Mouse (Mus musculus): ENCODE measurements at regions not wholly inside any gene's neighbourhood (a gene's known extent, or its start where the extent isn't known, plus 50 kb on each side); places are given as distances from the start of the nearest gene placed in this dataset.

DNA sequence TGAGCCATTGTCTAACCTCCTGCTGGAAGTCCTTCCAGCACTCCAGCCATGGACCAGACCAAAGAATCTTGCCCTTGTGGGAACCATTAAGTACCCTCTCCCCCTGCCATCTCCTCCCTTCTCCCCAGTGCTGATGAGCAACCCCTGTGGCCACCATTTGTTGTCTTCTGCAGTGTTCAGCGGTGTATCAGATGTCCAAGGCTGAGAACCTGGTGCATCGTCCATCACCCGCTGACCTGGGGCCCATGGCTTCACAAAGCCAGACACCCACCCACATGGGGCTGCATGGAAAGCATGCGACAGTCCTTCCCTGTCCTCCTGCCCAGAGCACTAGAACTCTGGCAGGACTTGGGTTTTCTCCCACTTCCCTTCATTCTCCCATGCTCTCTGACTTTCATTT lies 1596.7 kb downstream of the D3Ertd751e start:
- WGBS: 92% methylated on average over 4 of the region's 4 CpGs
- H3K27me3 ChIP-seq (replicated peaks; ENCODE audit: control insufficient read depth, insufficient read depth, low read length): no peaks in the 10 kb centered on the region
- H3K27ac ChIP-seq (ENCODE audit: low read length): no peak overlapping the region
- H3K36me3 ChIP-seq (ENCODE audit: control insufficient read depth, insufficient read depth): no peaks in the 10 kb centered on the region
- H3K9ac ChIP-seq (replicated peaks; ENCODE audit: low read depth, low read length): no peak overlapping the region
- no peaks in the 10 kb centered on the region for H3K9me3 ChIP-seq (ENCODE audit: control insufficient read depth, low read length)
- H3K4me1 ChIP-seq (replicated peaks; ENCODE audit: control insufficient read depth, insufficient read depth, low read length): no peaks in the 10 kb centered on the region
- no peak for ATAC-seq
- no peak overlapping the region for H3K4me3 ChIP-seq (replicated peaks; ENCODE audit: low read length)
- H3K4me2 ChIP-seq (ENCODE audit: low read length): no peak overlapping the region

DNA sequence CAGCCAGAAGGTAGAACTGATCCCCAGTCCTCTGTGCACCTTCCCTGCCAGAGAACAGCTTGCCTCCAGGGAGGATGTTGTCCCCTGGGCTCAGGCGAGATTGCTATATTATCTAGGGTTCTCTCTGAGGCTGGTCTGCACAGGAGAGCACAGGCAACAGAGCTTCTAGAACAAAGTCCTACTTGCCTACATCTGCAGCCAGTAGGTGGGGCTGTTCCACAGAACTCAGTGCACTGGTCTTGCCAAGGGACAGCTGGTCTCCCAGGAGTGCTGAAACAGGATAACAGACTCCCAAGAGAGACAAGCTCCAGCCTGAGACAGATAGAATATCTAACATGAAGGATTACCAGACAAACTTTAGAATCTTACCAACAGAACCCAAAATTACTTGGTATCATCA lies 1600.5 kb downstream of the D3Ertd751e start:
- no peaks in the 10 kb centered on the region for H3K36me3 ChIP-seq (ENCODE audit: control insufficient read depth, insufficient read depth)
- H3K9me3 ChIP-seq (ENCODE audit: control insufficient read depth, low read length): no peaks in the 10 kb centered on the region
- H3K4me1 ChIP-seq (replicated peaks; ENCODE audit: control insufficient read depth, insufficient read depth, low read length): no peaks in the 10 kb centered on the region
- H3K9ac ChIP-seq (replicated peaks; ENCODE audit: low read depth, low read length): no peak overlapping the region
- H3K27me3 ChIP-seq (replicated peaks; ENCODE audit: control insufficient read depth, insufficient read depth, low read length): no peaks in the 10 kb centered on the region
- no peak for ATAC-seq
- WGBS: 91% methylated on average over 1 of the region's 1 CpGs
- H3K4me2 ChIP-seq (ENCODE audit: low read length): no peak overlapping the region
- H3K4me3 ChIP-seq (replicated peaks; ENCODE audit: low read length): no peak overlapping the region
- H3K27ac ChIP-seq (ENCODE audit: low read length): no peak overlapping the region

DNA sequence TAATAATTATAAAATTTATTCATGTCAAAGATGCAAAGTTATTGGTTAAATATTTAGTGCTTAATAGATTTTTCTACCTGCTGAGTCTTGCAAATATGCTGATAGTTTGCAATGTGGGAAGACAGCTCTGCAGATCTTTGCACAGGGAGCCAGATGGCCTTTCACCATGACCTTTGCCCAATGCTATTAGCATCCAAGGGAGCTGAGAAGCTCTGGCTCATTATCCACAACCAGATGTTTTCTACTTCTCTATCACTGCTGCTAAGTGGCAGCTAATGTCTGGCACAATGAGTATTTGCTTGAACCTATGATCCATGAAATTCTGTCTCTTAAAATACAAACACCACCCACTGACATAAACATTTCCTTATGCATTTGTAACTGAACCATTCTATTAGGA lies 1610.4 kb downstream of the D3Ertd751e start:
- H3K9me3 ChIP-seq (ENCODE audit: control insufficient read depth, low read length): no peaks in the 10 kb centered on the region
- H3K4me2 ChIP-seq (ENCODE audit: low read length): no peak overlapping the region
- H3K27ac ChIP-seq (ENCODE audit: low read length): no peak overlapping the region
- no peak for ATAC-seq
- H3K27me3 ChIP-seq (replicated peaks; ENCODE audit: control insufficient read depth, insufficient read depth, low read length): no peaks in the 10 kb centered on the region
- H3K9ac ChIP-seq (replicated peaks; ENCODE audit: low read depth, low read length): no peak overlapping the region
- H3K4me3 ChIP-seq (replicated peaks; ENCODE audit: low read length): no peak overlapping the region
- no peaks in the 10 kb centered on the region for H3K36me3 ChIP-seq (ENCODE audit: control insufficient read depth, insufficient read depth)
- H3K4me1 ChIP-seq (replicated peaks; ENCODE audit: control insufficient read depth, insufficient read depth, low read length): no peaks in the 10 kb centered on the region

DNA sequence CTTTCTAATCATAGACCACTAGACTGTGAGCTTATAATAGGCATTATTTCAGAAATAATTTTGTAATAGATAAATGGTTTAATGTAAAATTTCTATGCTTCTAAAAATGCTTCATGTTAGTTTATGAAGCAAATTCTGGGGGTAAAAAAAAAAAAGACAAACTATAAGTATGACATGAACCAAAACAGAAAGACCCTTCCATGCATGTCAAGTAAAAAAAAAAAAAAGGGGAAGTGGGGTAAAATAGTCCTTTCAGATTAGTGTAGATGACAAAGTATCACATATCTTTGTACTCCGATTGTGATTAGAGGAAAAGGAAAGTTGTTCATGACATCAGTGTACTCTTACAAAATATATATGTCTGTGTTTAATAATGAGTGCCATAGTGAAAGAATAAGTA lies 1616.1 kb downstream of the D3Ertd751e start:
- H3K27ac ChIP-seq (ENCODE audit: low read length): no peak overlapping the region
- H3K4me3 ChIP-seq (replicated peaks; ENCODE audit: low read length): no peak overlapping the region
- no peak overlapping the region for H3K4me2 ChIP-seq (ENCODE audit: low read length)
- H3K4me1 ChIP-seq (replicated peaks; ENCODE audit: control insufficient read depth, insufficient read depth, low read length): no peaks in the 10 kb centered on the region
- WGBS: 93% methylated on average over 1 of the region's 1 CpGs
- H3K27me3 ChIP-seq (replicated peaks; ENCODE audit: control insufficient read depth, insufficient read depth, low read length): no peaks in the 10 kb centered on the region
- no peak overlapping the region for H3K9ac ChIP-seq (replicated peaks; ENCODE audit: low read depth, low read length)
- no peaks in the 10 kb centered on the region for H3K36me3 ChIP-seq (ENCODE audit: control insufficient read depth, insufficient read depth)
- H3K9me3 ChIP-seq (ENCODE audit: control insufficient read depth, low read length): no peaks in the 10 kb centered on the region
- ATAC-seq: no peak

DNA sequence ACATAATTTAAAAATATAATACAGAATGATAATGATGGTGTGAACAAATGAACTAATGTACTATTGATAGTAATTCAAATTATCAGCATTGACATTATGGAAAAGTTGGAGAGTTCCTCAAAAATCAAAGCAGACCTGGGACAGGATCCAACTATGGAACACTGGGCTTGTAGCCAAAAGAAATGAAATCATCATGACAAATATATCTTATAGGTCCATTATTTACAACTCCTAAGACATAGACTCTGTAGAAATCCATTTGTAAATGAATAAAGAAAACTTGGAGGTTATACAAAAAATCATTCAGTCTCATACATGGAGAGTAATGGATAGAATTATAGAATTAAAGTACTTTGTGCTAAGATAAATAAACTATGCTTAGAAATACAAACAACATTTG lies 1657.5 kb downstream of the D3Ertd751e start:
- ATAC-seq: no peak

DNA sequence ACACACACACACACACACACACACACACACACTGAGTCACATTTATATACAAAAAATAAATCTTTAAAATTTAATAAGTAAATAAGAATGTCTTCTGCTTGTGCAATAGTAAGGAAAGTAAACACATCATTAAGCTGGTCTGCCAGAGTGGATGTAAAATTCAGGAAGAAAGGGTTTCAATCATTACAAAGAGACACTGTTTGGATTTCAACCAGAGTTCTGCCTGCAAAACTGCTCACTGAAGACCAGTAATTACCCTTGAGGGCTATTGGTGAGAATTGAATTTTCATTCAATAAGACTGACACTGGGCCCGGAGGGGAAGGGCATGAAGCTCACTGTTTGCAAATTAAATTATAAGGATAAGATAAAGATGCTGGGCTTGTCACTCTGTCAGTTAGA lies 1682.5 kb downstream of the D3Ertd751e start:
- H3K27me3 ChIP-seq (replicated peaks; ENCODE audit: control insufficient read depth, insufficient read depth, low read length): no peaks in the 10 kb centered on the region

More for the DNA sequence above, 1657.5 kb downstream of the D3Ertd751e start:
- Histone ChIP-seq H3K4me1 (replicated peaks; ENCODE audit: control insufficient read depth, insufficient read depth, low read length) (no peaks in the 10 kb centered on the region), H3K4me2 (ENCODE audit: low read length) (no peak overlapping the region), H3K9me3 (ENCODE audit: control insufficient read depth, low read length) (no peaks in the 10 kb centered on the region), H3K4me3 (replicated peaks; ENCODE audit: low read length) (no peak overlapping the region), H3K27ac (ENCODE audit: low read length) (no peak overlapping the region), H3K36me3 (ENCODE audit: control insufficient read depth, insufficient read depth) (no peaks in the 10 kb centered on the region), H3K9ac (replicated peaks; ENCODE audit: low read depth, low read length) (no peak overlapping the region), H3K27me3 (replicated peaks; ENCODE audit: control insufficient read depth, insufficient read depth, low read length) (no peaks in the 10 kb centered on the region)

DNA sequence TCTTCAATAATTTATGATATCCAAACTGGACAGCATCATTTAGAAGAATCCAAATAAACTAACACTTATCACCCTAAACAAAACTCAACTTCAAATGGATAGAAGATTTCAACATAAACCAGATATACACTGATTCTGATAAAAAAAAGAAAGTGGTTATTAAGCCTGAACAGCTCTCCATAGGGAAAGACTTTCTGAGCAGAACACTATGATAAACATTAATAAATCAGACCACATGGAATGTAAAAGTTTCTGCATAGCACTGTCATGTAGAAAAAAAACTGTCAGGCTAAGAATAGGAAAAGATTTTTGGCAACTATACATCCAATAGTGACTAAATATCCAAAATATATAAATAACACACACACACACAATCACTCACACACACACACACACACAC lies 1684.3 kb downstream of the D3Ertd751e start:
- Histone ChIP-seq H3K27me3 (replicated peaks; ENCODE audit: control insufficient read depth, insufficient read depth, low read length) (no peaks in the 10 kb centered on the region), H3K4me2 (ENCODE audit: low read length) (no peak overlapping the region), H3K4me3 (replicated peaks; ENCODE audit: low read length) (no peak overlapping the region), H3K4me1 (replicated peaks; ENCODE audit: control insufficient read depth, insufficient read depth, low read length) (no peaks in the 10 kb centered on the region), H3K27ac (ENCODE audit: low read length) (no peak overlapping the region), H3K9me3 (ENCODE audit: control insufficient read depth, low read length) (no peaks in the 10 kb centered on the region), H3K36me3 (ENCODE audit: control insufficient read depth, insufficient read depth) (no peaks in the 10 kb centered on the region), H3K9ac (replicated peaks; ENCODE audit: low read depth, low read length) (no peak overlapping the region)
- ATAC-seq: no peak

More for the DNA sequence above, 1682.5 kb downstream of the D3Ertd751e start:
- no peaks in the 10 kb centered on the region for H3K36me3 ChIP-seq (ENCODE audit: control insufficient read depth, insufficient read depth)
- no peaks in the 10 kb centered on the region for H3K4me1 ChIP-seq (replicated peaks; ENCODE audit: control insufficient read depth, insufficient read depth, low read length)
- H3K27ac ChIP-seq (ENCODE audit: low read length): no peak overlapping the region
- 0 out of 2 replicates have a peak, but pooled peaks have one; percentile 23 for ATAC-seq
- 35% methylated on average over 1 of the region's 1 CpGs for WGBS
- no peak overlapping the region for H3K9ac ChIP-seq (replicated peaks; ENCODE audit: low read depth, low read length)
- H3K4me2 ChIP-seq (ENCODE audit: low read length): no peak overlapping the region
- no peaks in the 10 kb centered on the region for H3K9me3 ChIP-seq (ENCODE audit: control insufficient read depth, low read length)
- no peak overlapping the region for H3K4me3 ChIP-seq (replicated peaks; ENCODE audit: low read length)

DNA sequence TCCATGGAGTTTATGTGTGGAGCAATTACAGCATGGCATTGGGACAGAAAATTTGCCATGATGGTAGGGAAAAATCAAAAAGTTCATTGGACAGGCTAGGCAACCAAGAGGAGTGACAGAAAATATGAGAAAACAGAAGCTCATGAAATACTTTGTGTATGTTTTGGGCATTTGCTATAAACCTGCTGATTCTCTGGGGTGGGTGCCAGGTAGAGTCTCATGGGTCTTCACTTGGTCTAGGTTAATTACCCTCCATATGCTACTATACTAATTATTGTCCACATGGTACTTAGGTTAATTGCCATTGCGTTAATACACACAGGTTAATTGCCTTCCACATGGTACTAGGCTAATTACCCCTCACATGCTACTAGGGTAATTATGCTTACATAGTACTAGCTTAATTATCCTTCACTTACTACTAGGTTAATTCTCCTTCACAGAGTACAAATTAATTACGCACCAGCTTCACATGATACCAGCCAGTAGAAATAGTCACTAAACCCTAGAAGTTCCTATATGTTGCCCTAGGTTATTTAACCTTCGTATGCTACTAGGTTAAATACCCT lies 1719.2 kb downstream of the D3Ertd751e start:
- Histone ChIP-seq H3K27me3 (replicated peaks; ENCODE audit: control insufficient read depth, insufficient read depth, low read length) (no peaks in the 10 kb centered on the region), H3K4me2 (ENCODE audit: low read length) (no peak overlapping the region), H3K9ac (replicated peaks; ENCODE audit: low read depth, low read length) (no peak overlapping the region), H3K4me3 (replicated peaks; ENCODE audit: low read length) (no peak overlapping the region), H3K9me3 (ENCODE audit: control insufficient read depth, low read length) (no peaks in the 10 kb centered on the region), H3K27ac (ENCODE audit: low read length) (no peak overlapping the region), H3K4me1 (replicated peaks; ENCODE audit: control insufficient read depth, insufficient read depth, low read length) (no peaks in the 10 kb centered on the region), H3K36me3 (ENCODE audit: control insufficient read depth, insufficient read depth) (no peaks in the 10 kb centered on the region)
- 70% methylated on average over 3 of the region's 3 CpGs for WGBS
- no peak for ATAC-seq

All from forebrain, embryonic 16.5 days (tissue).